Mouse (Mus musculus): ENCODE results near the gene Tmsb15a.
"Not testable (repeated sequence)": the region's sequence is repeated elsewhere in the genome, so short reads cannot be mapped to it uniquely, and the experiment has no call there.

The Tmsb15a gene
- long read RNA-seq, experiment 1 = 0 reads
- long read RNA-seq, experiment 2 = 0 reads

- intact Hi-C loops (cut with DNase I) = no loop called here
Measured at GRCm38 (mm10) chrX:135725161-135725560, at the start of gene Tmsb15a. Tmsb15a (minus strand) TSS chrX:135725261.

GRCm38 (mm10) chrX:135768565-135768964 lies 43.5 kb upstream of the Tmsb15a start:
- intact Hi-C loops (cut with DNase I) = no loop called here

GRCm38 (mm10) chrX:135768043-135768548 lies 43.0 kb upstream of the Tmsb15a start:
- intact Hi-C loops (cut with DNase I) = no loop called here

GRCm38 (mm10) chrX:135761707-135762106 lies 36.6 kb upstream of the Tmsb15a start:
- intact Hi-C loops (cut with DNase I) = no loop called here

- intact Hi-C loops (cut with DNase I) = loop anchor here (10.0 kb wide), 1 partner anchor 88 kb away; no protein-coding TSS in a partner anchor
Measured at GRCm38 (mm10) chrX:135752832-135753231, 27.8 kb upstream of the Tmsb15a start.

DNA sequence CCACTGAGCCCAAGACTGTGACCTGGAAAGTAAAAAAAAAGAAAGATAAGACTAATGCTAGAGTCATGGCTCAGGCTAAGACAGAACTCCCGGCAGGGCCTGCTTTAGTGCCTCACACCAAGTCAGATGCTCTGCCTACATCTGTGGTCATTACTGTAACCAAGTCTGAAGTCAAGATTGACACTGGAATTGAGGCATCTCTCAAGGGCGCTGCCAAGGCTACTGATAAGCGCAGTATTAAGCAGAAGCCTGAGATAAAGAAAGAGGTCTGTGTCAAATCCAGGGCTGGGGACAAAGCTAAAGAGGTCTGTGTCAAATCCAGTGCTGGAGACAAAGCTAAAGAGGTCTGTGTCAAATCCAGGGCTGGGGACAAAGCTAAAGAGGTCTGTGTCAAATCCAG lies 20.3 kb upstream of the Tmsb15a start:
- intact Hi-C loops (cut with DNase I) = not testable (repeated sequence)

- intact Hi-C loops (cut with DNase I) = no loop called here
Measured at GRCm38 (mm10) chrX:135743056-135743355, 17.9 kb upstream of the Tmsb15a start.

DNA sequence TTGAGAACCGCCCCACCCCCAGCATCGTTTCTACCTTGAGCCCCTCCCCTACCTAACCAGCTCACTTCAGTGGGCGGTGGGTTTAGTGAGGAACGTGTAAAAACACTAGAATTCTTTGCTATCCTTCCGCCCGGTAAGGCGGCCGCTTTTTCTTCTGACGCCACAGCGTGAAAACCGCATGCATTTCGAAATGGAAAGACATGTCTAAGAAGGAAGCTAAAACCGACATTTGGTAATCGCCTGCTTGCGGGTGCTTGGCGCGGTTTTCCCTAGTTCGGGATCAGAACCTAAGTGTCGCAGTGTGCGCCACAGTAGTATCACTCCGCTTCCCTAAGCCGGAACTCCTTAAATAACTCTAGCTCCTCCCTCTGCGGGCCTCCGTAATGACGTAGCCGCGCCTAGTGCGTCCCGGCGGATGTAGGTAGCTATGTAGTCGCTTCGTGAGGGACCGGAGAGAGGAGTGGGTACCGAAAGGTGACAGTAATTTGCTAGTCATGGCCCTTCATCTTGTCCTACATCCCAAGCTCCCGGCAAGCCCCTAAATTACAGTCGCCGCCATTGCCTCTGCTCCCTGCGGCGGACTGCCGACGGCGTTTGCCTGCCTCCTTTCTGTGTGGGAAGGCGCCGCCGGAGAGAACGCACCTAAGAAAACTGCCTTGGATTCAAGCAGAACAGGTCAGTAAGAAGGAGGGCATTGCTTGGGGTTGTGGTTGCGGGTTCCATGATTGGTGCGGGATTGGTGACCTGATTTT lies 17.4 kb upstream of the Tmsb15a start, which contains the start of the genes Armcx5 and Gprasp1:
Gene Armcx5 (plus strand): TSS at position 430 of the 752 bp plus-strand sequence.
Gene Gprasp1 (plus strand): TSS at position 430 of the 752 bp plus-strand sequence.
- intact Hi-C loops (cut with DNase I) = no loop called here

DNA sequence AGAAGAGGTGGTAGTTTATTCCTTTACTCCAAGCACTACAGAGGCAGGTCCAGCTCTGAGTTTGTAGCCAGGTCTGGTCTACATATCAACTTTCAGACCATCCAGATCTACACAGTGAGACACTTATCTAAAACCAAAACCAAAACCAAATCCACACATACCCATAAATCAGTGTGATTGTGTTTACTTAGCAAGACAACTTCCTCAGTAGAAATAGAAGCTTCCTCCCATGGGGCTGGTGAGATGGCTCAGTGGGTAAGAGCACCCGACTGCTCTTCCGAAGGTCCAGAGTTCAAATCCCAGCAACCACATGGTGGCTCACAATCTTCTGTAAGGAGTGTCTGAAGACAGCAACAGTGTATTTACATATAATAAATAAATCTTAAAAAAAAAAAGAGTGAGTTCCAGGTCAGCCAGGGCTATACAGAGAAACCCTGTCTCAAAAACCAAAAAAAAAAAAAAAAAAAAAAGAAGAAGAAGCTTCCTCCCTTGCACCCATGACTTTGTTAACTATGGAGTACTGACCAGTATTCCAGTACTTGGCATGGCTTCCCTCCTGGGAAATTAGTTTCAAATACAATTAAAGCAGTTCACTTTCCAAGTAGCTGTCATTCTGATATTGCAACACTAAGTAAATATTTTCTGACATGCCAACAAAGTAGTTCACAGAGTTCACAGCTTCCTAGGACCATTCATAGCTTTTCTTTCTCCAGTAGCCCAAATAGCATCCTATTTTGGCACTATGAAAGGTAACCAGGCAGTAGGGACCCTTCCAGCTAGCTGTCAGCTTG lies 13.9 kb upstream of the Tmsb15a start:
- intact Hi-C loops (cut with DNase I) = no loop called here

DNA sequence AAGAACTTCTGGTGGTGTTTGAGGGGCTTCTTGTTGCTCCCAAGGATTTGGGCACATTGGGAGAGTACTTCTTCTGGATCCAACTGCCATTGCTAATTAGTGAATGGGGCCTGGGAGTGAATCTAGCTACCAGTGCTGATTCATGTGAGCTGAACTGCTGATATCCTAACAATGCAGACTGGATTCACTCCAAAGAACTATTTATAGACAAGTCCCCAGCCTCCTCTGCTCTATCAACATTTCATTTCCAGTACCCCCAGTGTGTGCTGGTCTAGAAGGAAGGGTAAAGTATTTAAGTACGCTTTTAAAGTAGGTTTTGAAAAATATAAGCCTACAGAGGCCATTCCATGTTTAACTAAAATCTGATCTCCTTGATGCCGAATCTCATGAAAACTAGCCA lies 12.2 kb downstream of the Tmsb15a start:
- intact Hi-C loops (cut with DNase I) = no loop called here

GRCm38 (mm10) chrX:135704349-135704748 lies 20.7 kb downstream of the Tmsb15a start:
- intact Hi-C loops (cut with DNase I) = no loop called here

DNA sequence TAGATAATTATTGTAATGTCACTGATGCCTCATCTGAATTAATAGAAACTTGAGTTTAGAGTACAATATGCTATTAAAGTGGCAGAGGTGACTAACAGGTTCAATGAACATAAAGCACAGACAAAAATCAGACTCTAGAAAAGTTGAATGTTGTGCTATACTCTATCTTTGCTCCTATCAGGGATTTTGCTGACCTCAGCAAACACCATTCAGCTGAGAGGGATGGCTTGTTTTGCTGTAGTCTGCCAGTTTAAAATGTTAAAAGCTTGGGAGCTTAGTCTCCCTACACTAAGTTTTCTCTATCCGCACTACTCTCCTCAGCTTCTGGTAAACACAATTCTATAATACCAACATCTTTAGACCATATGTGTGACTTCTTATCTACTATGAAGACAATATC lies 21.9 kb downstream of the Tmsb15a start:
- intact Hi-C loops (cut with DNase I) = no loop called here

- intact Hi-C loops (cut with DNase I) = no loop called here
Measured at GRCm38 (mm10) chrX:135693633-135694032, 31.4 kb downstream of the Tmsb15a start, which contains the start of gene Tcp11x2. Tcp11x2 (minus strand) TSS chrX:135693790.

DNA sequence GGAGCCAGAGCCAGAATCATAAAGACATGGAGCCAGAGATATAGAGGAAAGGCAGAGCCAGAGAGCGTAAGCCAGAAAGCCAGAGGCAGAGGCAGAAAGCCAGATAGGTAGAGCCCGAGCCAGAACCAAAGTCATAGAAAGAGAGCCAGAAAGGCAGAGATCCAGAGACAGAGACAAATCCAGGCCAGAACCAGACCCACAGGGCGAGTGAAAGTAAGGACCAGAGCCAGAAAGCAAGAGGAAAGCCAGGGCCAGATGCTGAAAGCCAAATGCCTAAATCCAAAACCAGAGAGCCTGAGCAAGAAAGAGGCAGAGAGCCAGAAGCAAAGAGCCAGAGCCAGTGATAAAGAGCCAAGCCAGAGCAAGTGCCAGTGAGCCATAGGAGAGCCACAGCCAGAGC lies 37.3 kb downstream of the Tmsb15a start:
- intact Hi-C loops (cut with DNase I) = no loop called here

DNA sequence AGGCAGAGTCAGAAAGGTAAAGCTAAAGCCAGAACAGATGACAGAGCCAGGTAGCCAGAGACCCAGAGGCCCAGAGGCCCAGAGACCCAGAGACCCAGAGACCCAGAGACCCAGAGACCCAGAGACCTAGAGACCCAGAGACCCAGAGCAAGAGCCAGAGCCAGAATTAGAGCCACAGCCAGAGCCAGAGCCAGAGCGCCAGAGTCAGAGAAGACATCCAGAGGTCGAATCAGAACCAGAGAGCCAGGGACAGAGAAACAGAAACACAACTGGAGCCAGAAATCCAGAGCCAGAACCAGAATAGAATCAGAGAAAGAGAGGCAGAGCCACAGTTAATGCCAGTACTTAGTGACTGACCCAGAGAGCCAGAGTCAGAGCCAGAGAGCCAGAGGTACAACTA lies 43.2 kb downstream of the Tmsb15a start:
- intact Hi-C loops (cut with DNase I) = no loop called here

Small RNA genes lying within 50 kb of the gene (microRNA-seq; reads per million reads assigned to microRNA genes)
- 0 reads per million in 2 experiments for gene Mir7646
